Mouse (Mus musculus): Measurements from ENCODE around the gene Tsga10ip. TPM values are rescaled to one million over a fixed set of nuclear protein-coding genes. Genes with fewer than 3 reads are reported as not detected.

The Tsga10ip gene
- polyA plus RNA-seq, 1 experiment: 0.21 TPM

DNA sequence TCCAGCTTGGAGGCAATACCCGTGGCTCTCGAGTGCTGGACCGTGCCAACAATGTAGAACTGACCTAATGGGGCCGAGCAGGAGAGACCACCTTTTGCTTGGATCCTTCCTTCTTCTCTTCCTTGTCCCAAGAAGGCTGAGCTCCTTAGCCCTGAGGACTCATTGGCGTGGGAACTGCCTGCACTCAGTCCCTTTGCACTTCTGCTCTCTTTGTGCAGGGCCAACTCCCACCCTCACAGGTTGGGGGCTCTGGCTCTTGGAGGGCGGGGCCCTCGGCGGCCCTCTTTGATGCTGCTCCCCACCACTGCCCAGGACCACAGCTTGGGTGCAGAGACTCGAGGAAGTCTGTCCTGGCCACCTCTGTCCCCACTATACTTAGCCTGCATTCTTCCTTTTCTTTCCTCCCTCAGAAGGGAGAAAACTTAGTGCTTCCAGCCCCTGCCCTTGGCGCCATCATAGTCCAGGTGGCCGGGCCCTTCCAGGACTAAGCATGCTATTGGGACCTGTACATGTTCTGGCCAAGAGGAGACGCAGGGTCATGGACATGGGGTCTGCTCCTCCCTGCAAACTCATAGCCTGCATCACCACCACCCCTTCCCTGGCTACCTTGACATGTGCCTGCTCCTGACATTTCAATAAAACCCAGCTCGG, 24.4 kb upstream of the Tsga10ip start:
- no peak for TF ChIP-seq GATA1 (IDR thresholded peaks at IDR 0.05; ENCODE audit: low read length)

DNA sequence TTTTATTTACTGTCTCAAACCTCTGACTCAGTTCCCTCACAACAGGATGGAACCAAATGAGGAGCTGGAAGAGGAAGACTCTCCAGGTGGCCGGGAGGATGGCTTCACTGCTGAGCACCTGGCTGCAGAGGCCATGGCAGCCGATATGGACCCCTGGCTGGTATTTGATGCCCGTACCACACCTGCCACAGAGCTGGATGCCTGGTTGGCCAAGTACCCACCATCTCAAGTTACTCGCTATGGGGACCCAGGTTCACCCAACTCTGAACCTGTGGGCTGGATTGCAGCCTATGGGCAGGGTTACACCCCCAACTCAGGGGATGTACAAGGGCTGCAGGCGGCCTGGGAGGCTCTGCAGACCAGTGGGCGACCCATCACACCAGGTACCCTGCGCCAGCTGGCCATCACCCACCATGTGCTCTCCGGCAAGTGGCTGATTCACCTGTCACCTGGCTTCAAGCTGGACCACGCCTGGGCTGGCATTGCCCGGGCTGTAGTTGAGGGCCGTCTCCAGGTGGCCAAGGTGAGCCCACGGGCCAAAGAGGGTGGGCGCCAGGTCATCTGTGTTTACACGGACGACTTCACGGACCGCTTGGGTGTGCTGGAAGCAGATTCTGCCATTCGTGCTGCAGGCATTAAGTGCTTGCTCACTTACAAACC, 23.7 kb upstream of the Tsga10ip start:
- TF ChIP-seq GATA1 (IDR thresholded peaks at IDR 0.05; ENCODE audit: low read length): no peak

DNA sequence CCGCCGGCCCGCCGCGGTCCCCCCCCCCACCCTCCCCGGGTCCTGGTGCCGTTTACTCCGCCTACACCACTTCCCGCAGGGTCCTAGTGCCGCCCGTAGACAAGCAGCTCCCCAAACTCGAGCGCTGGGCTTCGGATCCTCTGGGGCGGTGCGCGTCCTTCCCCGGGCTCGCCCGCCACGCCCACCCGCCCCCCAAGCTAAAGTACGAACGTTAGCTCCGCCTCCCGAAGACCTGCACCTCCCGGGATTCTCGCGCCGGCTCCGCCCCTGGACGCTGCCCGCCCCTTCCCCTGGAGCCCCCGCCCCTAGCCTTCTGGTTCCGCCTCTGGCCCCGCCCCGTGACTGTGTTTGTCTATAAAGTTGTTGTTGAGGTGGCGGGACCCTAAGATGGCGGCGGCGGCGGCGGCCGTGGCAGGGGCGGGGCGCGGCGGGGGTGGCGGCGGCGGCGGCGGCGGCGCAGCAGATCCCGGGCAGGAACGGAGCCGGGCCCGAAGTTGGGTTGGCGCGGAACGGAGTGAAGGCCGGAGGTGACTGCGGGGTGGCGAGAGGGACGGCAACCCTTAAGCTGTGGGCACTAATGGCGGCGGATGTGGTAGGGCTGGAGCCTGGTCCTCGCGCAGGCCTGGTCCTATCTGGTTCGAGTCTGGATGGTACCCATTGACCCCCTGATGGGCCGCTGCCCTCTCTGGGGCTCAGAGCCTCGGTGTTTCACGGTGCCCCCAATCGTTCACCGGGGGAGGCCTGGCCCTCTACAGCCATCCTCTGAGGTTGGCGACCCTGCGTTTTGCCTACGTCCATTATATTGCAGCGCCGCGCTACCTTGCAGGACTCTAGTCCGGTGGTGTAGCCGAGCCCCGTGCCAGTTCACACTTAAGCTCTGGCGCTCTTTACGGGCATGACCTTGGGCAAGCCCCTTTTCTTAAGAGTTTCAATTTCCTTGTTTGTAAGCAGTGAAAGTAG, 22.7 kb upstream of the Tsga10ip start, which contains the start of the genes Drap1 and AI837181:
Gene Drap1 (minus strand): TSS at position 198 of the 960 bp plus-strand sequence.
Gene AI837181 (plus strand): TSS at position 363 of the 960 bp plus-strand sequence.
- no peak for TF ChIP-seq GATA1 (IDR thresholded peaks at IDR 0.05; ENCODE audit: low read length)

DNA sequence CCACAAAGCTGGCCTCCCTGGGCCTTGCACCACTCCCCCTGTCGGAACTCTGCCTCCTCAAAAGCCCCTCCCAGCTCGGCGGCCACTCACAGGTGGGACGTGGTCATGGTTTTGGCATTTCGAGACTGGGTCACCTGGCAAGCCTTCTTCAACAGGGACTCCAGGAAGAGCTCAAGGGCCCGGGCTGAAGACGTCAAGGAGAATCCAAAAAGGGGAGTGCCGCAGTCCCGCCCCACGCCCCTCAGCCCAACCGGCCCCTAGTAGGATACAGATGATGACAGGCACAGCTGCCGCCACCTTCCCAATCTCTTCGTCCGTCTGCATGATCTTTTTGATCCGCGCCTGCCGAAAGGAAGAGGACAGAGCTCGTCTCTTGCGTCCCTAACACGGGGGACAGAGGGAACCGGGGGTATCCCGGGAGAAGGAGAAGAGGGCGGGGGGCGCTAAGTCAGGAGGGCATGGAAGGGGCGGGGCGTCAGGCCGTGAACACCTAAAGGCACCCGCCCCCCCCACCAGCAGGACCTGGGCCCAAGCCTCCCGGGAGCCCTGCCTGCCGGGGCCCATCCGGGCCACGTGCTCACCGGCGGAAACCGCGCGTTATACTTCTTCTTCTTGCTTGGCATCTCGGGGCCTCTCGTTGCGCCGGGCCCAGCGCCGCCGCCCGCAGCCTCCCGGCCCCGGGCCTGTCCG, 21.9 kb upstream of the Tsga10ip start:
- no peak for TF ChIP-seq GATA1 (IDR thresholded peaks at IDR 0.05; ENCODE audit: low read length)

DNA sequence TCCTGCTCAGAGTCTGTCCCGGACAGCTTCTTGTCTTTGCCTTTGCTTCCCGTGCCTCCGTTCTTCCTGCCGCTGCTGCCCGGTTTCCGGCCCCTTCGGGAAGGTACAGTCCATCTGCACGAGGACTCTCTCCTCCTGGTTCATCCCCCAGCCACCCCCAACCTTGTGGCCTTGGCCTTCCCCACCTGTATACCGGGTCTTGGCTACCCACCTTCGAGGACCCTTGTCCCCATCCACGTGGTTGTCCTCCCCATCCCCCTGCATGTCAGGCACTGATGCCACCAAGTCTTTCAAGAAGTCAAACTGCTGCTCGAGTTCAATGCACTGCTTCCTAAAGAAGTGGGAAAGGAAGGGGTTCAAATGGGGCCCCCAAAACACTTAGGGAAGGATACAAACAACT, 21.2 kb upstream of the Tsga10ip start:
- TF ChIP-seq GATA1 (IDR thresholded peaks at IDR 0.05; ENCODE audit: low read length): no peak

DNA sequence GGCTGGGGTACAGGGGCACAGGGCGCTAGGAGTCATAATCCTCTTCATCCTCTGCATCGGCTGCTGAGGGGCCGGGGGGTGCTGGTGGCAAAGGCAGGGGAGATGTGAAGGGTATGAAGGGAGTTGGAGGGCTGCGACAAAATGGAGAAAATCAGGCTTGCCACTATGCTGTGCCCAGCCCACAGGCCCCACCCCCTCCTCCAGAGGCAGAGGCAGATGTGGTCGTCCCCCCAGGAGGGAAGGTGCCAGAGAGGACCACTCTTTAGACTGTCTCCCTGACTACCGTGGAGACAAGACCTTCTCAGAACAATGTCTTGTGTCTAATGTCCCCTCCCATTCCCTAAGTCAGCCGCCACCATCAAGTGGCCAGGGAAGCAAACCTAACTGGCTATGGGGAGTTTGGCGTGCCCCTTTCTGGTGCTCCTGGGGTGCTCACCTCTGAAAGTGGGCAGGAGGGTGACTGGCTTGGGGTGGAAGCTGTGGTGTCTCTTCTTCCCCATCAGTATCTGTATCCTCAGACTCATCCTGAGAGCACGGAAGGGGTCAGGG, 20.6 kb upstream of the Tsga10ip start:
- no peak for TF ChIP-seq GATA1 (IDR thresholded peaks at IDR 0.05; ENCODE audit: low read length)

DNA sequence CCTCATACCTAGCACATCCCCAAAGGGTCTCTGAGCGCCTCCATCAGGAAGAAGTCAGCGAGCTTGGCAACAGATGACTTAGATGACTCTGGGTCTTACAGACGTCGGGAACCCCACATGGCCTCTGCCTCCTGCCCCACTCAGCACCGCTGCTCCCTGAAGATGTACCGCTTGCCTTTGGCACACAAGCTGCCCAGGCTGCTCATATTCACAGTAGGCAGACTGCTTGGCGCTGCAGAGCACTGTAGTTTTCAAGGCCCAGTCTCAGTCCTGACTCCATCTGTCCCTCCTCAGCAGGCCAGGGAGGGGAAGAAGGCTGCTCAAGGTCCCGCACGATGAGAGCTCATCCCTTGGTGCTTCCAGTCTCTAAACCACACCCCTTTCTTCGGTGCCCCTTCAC, 19.9 kb upstream of the Tsga10ip start:
- no peak for TF ChIP-seq GATA1 (IDR thresholded peaks at IDR 0.05; ENCODE audit: low read length)

DNA sequence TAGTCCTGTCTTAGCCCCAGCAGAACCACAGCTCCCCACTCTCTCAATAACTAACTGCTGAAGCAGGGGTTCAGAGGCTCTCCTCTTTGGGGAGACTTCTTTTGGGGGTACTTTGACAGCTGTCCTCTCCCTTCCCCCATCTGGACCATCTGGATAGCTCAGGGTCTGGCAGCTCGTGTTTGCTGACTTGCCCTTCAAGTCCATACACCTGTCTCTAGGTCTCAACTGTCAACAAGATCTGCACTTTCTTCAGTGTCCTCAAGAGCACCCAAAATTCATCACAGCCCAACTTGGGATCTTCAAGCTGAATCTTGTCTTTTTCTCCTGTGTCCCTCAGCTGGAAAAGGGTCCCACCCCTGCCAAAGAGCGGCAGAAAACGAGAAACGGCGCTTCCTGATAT, 19.5 kb upstream of the Tsga10ip start:
- no peak for TF ChIP-seq GATA1 (IDR thresholded peaks at IDR 0.05; ENCODE audit: low read length)

DNA sequence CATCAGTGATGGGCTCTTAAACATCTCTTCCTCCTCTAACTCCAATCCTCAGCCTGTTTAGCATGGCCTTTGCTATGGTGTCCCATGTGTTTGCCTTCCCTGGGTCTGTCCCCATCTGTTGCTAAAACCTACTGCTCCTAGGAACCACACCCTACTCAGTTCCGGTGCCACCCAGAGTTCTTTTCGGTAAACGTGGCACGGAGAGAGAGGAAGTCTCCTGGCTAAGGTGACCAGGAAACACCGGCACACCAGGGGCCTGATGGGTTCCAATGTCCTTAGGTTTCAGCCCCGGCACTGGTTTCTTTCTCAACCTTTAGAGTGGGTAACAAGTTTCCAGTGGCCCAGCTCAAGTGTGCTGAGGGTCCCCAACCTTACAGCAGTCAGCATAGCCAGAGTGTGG, 18.3 kb upstream of the Tsga10ip start:
- no peak for TF ChIP-seq GATA1 (IDR thresholded peaks at IDR 0.05; ENCODE audit: low read length)

DNA sequence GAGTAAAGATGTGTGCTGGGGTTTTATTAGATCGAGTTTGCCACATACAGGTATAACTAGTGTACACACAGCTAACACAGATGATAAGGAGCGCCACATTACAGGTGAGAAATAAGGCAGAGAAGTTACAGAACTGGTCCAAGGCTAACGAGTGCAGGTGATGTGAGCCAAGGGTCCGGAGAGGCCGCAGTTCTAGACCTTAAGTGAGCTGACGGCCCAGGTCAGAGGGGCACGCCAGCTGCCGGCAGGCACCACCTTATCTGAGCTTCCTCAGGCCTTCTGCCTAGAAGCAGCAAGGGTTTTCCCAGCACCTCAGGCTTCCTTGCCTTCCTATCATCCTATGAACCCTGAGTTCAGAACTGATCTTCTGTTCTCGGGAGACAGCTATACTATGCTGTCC, 17.3 kb upstream of the Tsga10ip start:
- TF ChIP-seq GATA1 (IDR thresholded peaks at IDR 0.05; ENCODE audit: low read length): no peak

DNA sequence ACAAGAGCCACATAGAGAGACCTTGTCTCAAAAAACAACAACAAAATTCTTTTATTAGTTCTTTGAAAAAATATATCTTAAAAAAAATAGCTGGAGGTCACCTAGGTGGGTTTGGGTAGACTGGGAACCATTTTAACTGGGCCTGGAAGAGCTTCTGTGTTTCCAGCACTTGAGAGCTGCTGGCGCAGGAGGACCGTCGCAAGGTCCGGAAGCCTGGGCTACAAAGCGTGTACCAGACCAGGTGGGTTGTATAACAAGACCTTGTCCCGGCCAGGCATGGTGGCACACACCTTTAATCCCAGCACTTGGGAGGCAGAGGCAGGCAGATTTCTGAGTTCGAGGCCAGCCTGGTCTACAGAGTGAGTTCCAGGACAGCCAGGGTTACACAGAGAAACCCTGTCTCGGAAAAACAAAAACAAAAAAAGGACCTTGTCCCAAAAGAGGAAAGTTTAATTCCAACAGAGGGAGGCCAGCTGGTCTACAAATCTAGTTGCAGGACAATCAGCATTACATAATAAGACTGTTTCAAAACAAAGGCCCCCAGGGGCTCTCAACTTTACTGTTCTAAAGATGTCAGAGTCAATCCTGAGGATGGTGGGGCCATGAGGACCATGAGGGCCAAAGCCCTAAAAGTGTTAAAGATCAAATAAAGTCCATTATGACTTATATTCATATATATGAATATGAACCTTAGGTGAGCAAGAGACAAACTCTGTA, 16.6 kb upstream of the Tsga10ip start:
- TF ChIP-seq GATA1 (IDR thresholded peaks at IDR 0.05; ENCODE audit: low read length): no peak

DNA sequence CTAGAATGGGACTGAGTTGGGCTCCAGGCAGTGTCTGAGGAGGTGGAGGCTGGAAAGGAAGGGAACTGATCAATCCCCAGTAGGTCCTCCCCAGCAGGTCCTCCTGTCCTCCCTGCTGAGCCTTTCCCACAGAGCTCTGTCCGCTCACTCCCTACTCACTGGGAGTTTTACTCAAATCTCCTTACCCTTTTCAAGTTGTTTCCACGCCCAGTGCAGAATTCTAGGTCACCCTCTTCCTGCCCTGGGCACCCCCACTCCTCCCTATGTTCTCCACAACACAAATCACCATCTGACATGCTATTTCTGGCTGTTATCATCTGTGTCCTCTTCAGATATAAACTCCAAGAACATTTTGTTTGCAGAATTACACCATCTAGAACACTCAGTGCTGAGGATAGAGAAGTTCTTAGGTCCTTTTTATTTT, 12.2 kb upstream of the Tsga10ip start:
- no peak for TF ChIP-seq GATA1 (IDR thresholded peaks at IDR 0.05; ENCODE audit: low read length)

DNA sequence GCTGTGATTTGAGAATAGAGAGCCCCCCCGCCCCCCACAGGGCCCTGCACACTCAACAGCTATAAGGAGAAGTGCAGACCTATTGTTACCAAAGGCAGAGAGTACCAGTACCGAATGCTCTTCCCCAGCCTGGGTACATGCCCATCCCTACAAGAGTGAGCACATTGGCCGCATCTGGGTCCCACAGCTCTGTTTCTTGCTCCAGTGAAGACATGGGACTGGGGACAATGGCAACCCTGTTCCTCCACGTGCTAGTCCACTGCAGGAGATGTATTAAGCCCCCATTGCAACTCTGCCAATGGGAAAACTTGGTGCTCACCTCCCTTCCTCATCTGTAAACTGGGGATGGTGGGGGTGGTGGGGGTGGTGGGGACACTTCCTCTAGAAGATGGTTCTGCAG, 11.5 kb upstream of the Tsga10ip start:
- no peak for TF ChIP-seq GATA1 (IDR thresholded peaks at IDR 0.05; ENCODE audit: low read length)

DNA sequence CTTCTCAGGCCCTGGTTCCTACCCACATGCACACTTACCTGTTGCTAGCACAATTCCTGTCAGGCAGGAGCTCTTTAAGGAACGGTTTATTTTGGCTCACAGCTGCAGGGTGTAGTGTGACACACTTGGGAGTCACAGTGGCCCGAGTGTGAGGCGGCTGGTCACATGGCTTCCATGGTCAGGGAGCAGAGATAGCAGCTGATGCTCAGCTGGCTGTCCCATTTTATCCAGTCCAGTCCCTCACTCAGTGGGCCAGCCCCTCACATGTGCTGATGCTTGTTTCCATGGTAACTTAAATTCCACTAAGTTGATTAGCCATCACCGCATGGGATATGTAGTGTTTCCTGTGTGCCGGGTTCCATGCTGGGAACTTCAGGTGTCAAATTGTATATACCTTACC, 9.6 kb upstream of the Tsga10ip start:
- TF ChIP-seq GATA1 (IDR thresholded peaks at IDR 0.05; ENCODE audit: low read length): no peak

Measured in G1E-ER4 (cell line).